Mouse (Mus musculus): ENCODE measurements at regions not wholly inside any gene's neighbourhood (a gene's known extent, or its start where the extent isn't known, plus 50 kb on each side); places are given as distances from the start of the nearest gene placed in this dataset.

- TF ChIP-seq CTCF (IDR thresholded peaks at IDR 0.05): no peak
- TF ChIP-seq EP300 (IDR thresholded peaks at IDR 0.05): no peak
Measured at GRCm38 (mm10) chr10:92483592-92483991, 238.6 kb downstream of the Nedd1 start.
